Mouse (Mus musculus) bone marrow, adult 2 months (tissue): Measurements from ENCODE around the gene Mylip.

Experiments used
- CTCF ChIP-seq: fragments of 200-500 bp; IDR thresholded peaks from 2 replicates; pipeline ENCODE4 v1.5.1; 2011; ENCODE audit warnings: low read length, control low read depth; ENCODE audit not compliant: control insufficient read depth, insufficient read depth
- POLR2A ChIP-seq: fragments of 200-500 bp; IDR thresholded peaks from 2 replicates; pipeline ENCODE4 v1.6.1; 2011; ENCODE audit warnings: low read depth, mild to moderate bottlenecking, control low read depth, low read length, borderline replicate concordance; ENCODE audit not compliant: control insufficient read depth

- TF ChIP-seq POLR2A (no peak), CTCF (no peak)
These were observed 7.3 kb upstream of the Mylip start for GRCm38 (mm10) chr13:45382208-45382607.
